Mouse (Mus musculus): ENCODE data around the gene Tmem268. TPM values are rescaled to one million over a fixed set of nuclear protein-coding genes. Genes with fewer than 3 reads are reported as not detected.
A peak's percentile ranks its signal among the peaks of the same experiment; 100 is the strongest.

The Tmem268 gene
- total RNA-seq, 2 experiments from 2014 or later: 5.8 to 8.3 TPM

GRCm38 (mm10) chr4:63590538-63590937, 32.0 kb downstream of the Tmem268 start:
- DNase-seq (ENCODE audit: low spot score in 2 of 2): no peak
- TF ChIP-seq CTCF (conservative IDR thresholded peaks at IDR 0.05): no peak

DNA sequence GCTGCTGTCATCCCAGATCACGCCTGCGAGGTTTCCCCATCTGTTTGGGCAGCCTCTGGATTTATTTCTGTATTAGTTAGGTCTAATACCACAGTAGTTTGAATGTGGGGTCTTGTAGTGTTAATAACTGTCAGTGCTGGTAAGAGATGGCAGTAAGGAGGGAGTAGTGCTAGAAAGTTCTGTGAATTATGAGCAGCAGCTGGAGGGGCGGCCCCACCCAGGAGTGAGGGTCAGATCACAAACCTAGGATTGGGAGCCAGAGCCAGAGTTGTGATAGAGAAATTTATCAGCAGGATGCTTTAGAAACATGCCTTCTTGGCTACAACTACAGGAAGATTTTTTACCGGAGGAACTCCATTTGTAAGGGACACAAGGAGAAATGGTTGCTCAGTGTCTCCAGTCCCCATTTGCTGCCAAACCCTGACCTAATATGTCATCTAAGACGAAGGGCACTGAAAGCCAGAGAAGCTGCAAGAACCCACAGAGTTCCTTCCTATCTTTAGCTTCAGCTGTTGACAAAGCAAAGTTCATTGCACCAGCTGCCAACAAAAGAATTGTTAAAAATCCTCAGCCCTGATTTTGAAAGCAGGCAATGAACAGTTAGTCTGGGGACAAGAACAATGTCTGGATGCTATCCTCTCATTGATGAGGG, 36.0 kb downstream of the Tmem268 start:
- no peak for DNase-seq (ENCODE audit: low spot score in 2 of 2)
- TF ChIP-seq CTCF (conservative IDR thresholded peaks at IDR 0.05): no peak
- H3K27ac ChIP-seq: no peak overlapping the region
- H3K4me3 ChIP-seq: no peak overlapping the region

More at GRCm38 (mm10) chr4:63590538-63590937, 32.0 kb downstream of the Tmem268 start:
- Histone ChIP-seq H3K27ac (no peak overlapping the region), H3K4me3 (no peak overlapping the region)

- Histone ChIP-seq H3K27ac (no peak overlapping the region), H3K4me3 (no peak overlapping the region)
- DNase-seq (ENCODE audit: low spot score in 2 of 2): no peak
- no peak for TF ChIP-seq CTCF (conservative IDR thresholded peaks at IDR 0.05)
These were observed 36.7 kb downstream of the Tmem268 start for GRCm38 (mm10) chr4:63595259-63595658.

DNA sequence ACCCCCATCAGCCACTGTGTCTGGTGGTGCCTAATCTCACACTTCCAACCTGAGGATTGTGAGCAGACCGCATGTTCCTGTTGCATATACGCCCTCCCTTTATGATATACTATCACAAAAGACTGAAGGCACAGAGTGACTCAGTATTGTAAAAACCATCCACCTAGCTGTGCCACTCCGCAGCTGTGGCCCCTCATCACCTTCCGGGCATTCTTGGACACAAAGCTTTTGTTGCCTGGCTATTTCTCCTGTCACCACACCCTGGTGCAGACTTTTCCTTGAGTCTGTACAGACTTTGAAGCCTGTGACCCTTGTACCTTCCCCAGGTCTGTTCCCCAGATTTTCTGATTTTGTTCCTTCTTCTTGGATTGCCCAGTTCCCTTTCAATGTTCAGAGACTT, 37.4 kb downstream of the Tmem268 start:
- TF ChIP-seq CTCF (conservative IDR thresholded peaks at IDR 0.05): no peak
- H3K4me3 ChIP-seq: no peak overlapping the region
- DNase-seq (ENCODE audit: low spot score in 2 of 2): no peak

GRCm38 (mm10) chr4:63600786-63601185, 42.2 kb downstream of the Tmem268 start:
- DNase-seq (ENCODE audit: low spot score in 2 of 2): no peak
- no peak for TF ChIP-seq CTCF (conservative IDR thresholded peaks at IDR 0.05)
- Histone ChIP-seq H3K4me3 (no peak overlapping the region), H3K27ac (no peak overlapping the region)

More for the DNA sequence above, 37.4 kb downstream of the Tmem268 start:
- H3K27ac ChIP-seq: no peak overlapping the region

GRCm38 (mm10) chr4:63601263-63601662, 42.7 kb downstream of the Tmem268 start:
- TF ChIP-seq CTCF (conservative IDR thresholded peaks at IDR 0.05): no peak
- H3K27ac ChIP-seq: no peak overlapping the region
- H3K4me3 ChIP-seq: no peak overlapping the region
- DNase-seq (ENCODE audit: low spot score in 2 of 2): no peak

GRCm38 (mm10) chr4:63604945-63605344, 46.4 kb downstream of the Tmem268 start, which contains the start of gene Gm11213:
Gene Gm11213, minus strand, starts transcription at chr4:63605261.
- TF ChIP-seq CTCF (conservative IDR thresholded peaks at IDR 0.05): no peak
- no peak within 1 kb of the TSS for H3K27ac ChIP-seq
- no peak for DNase-seq (ENCODE audit: low spot score in 2 of 2)

DNA sequence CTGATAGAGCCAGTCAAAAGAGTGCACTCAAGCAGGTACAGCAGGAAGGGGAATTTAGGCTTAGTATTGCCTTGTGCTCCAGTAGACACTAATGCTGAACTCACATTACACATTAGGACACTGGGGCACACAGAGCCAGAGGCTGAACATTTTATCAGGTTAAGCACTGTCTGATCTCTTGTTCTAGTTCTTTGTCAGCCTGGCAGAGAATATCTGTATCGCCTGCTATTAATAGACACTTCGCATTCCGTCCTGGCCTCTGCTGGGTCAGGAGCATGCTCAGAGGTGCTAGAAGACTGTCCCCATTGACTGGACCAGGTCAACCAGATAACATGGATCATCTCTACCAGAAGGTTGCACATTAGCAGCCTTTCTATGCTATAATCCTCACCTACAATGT, 47.0 kb downstream of the Tmem268 start:
- DNase-seq (ENCODE audit: low spot score in 2 of 2): no peak
- no peak for TF ChIP-seq CTCF (conservative IDR thresholded peaks at IDR 0.05)
- Histone ChIP-seq H3K27ac (no peak overlapping the region), H3K4me3 (no peak overlapping the region)

More at GRCm38 (mm10) chr4:63604945-63605344, 46.4 kb downstream of the Tmem268 start, which contains the start of gene Gm11213:
- no peak within 1 kb of the TSS for H3K4me3 ChIP-seq

DNA sequence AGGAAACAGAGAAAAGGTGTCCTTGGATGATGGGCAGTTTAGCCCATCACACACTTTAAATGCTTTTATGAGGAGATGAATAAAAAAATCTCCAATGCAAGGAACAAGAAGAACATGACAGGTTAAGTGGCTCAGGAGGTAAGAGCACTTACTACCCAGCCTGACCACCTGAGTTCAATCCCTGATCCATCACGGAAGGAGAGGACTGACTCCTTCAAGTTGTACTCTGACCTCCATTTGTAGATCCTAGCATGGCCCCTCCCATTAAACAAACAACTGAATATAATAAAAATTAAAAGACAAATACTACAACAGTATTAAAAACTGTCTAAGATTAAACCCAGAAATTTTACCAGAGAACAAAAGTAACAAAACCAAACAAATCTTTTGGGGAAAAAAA, 47.4 kb downstream of the Tmem268 start:
- H3K27ac ChIP-seq: no peak overlapping the region
- TF ChIP-seq CTCF (conservative IDR thresholded peaks at IDR 0.05): no peak
- no peak overlapping the region for H3K4me3 ChIP-seq
- DNase-seq (ENCODE audit: low spot score in 2 of 2): no peak

DNA sequence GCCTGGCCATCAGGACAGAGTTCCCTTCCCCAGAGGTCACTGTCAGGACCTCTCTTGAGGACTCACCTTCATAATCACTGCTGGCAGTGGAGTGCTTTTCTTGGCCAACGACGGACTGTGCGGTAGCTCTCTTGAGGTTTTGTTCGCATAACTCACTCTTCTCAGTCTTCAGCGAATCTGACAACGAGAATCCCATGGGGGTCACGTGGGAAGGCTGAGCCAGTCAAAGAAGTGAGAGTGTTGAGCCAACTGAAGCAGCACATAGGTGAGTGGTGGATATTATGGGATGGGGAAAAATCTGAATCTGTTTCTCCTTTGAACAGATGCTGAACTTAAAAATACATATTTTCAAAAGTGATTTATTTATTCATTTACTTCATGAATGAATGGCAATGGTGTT, 49.8 kb downstream of the Tmem268 start:
- no peak for TF ChIP-seq CTCF (conservative IDR thresholded peaks at IDR 0.05)
- Histone ChIP-seq H3K27ac (no peak overlapping the region), H3K4me3 (no peak overlapping the region)
- no peak for DNase-seq (ENCODE audit: low spot score in 2 of 2)

- no peak overlapping the region for H3K27ac ChIP-seq
- TF ChIP-seq CTCF (conservative IDR thresholded peaks at IDR 0.05): no peak
- H3K4me3 ChIP-seq: no peak overlapping the region
- no peak for DNase-seq (ENCODE audit: low spot score in 2 of 2)
These were observed 63.3 kb downstream of the Tmem268 start for GRCm38 (mm10) chr4:63621861-63622260.

GRCm38 (mm10) chr4:63622378-63622835, 63.8 kb downstream of the Tmem268 start, which contains the start of gene Tex48:
Gene Tex48, minus strand, starts transcription at chr4:63622428.
- TF ChIP-seq CTCF (conservative IDR thresholded peaks at IDR 0.05): peak; percentile 53
- DNase-seq (ENCODE audit: low spot score in 2 of 2): no peak
- no peak within 1 kb of the TSS for H3K4me3 ChIP-seq
- no peak within 1 kb of the TSS for H3K27ac ChIP-seq

DNA sequence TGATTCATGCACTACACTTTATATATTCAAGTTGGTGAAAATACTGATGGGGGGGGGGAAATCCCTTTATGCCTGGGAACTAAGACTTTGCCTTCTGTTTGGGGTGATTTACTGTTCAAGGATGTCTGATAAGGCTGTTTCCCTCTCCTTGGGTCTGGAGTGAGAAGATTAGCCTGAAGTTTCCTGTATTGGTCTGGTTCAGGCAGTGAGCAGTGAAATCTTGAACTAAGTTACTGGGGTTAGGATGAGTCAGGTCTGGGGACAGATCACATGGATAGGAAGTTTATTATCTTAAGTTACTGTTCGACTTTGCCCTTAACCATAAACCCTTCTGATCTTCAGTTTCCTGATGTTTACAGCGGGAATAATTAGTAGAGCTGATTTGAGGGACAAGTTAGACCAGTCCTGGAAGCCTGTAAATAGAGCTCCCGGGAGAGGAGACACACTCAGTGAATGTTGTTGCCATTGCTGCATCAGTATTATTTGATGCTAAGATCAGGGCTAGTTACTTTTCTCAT, 67.0 kb downstream of the Tmem268 start:
- no peak for TF ChIP-seq CTCF (conservative IDR thresholded peaks at IDR 0.05)
- no peak overlapping the region for H3K27ac ChIP-seq
- no peak for DNase-seq (ENCODE audit: low spot score in 2 of 2)

DNA sequence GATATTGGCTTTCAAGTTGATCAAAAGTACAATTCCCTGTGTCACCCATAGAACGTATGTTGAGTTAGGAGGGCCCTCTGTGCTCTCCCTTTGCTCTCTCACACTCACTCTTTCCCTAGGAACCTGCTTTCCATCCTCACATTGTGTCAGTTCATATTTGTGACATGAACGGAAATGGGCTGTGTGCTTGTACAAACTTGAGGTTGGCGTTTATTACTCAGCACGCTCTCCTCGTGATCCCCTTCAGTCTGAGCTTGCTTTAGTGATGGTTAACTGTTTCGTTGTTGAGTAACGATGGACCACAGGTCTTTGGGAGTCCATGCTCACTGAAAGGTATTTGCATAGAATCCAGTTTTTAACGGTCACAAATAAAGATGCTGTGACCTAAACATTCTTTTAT, 68.5 kb downstream of the Tmem268 start:
- no peak for TF ChIP-seq CTCF (conservative IDR thresholded peaks at IDR 0.05)
- no peak for DNase-seq (ENCODE audit: low spot score in 2 of 2)
- Histone ChIP-seq H3K27ac (no peak overlapping the region), H3K4me3 (no peak overlapping the region)

More for the DNA sequence above, 67.0 kb downstream of the Tmem268 start:
- no peak overlapping the region for H3K4me3 ChIP-seq
